Mouse (Mus musculus): ENCODE measurements at regions not wholly inside any gene's neighbourhood (a gene's known extent, or its start where the extent isn't known, plus 50 kb on each side); places are given as distances from the start of the nearest gene placed in this dataset.

- DNase-seq (ENCODE audit: low spot score in 2 of 2): no peak
Measured at GRCm38 (mm10) chr8:103261236-103261635, 475.8 kb upstream of the Cdh11 start.

DNA sequence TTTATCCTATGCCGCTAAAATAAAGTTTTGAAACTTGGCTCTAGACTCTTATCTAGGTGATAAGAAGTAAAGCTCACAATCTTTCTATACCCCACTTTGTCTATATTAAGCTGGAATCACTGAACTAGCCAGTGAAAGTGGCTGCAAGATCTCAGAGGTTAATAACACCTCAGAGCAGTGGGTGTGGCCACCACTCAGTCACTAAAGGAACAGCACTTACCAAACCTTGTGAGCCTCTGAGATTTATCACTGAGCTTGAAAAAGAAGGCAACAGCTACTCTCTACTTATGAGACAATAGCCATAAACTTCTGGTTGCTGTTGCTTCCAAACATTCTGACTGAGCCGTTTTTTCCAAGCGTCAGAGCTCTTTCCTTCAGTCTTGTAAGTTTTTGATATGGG lies 484.6 kb upstream of the Cdh11 start:
- no peak for DNase-seq (ENCODE audit: low spot score in 2 of 2)

GRCm38 (mm10) chr8:103270815-103271553 lies 485.5 kb upstream of the Cdh11 start:
- no peak for DNase-seq (ENCODE audit: low spot score in 2 of 2)

DNA sequence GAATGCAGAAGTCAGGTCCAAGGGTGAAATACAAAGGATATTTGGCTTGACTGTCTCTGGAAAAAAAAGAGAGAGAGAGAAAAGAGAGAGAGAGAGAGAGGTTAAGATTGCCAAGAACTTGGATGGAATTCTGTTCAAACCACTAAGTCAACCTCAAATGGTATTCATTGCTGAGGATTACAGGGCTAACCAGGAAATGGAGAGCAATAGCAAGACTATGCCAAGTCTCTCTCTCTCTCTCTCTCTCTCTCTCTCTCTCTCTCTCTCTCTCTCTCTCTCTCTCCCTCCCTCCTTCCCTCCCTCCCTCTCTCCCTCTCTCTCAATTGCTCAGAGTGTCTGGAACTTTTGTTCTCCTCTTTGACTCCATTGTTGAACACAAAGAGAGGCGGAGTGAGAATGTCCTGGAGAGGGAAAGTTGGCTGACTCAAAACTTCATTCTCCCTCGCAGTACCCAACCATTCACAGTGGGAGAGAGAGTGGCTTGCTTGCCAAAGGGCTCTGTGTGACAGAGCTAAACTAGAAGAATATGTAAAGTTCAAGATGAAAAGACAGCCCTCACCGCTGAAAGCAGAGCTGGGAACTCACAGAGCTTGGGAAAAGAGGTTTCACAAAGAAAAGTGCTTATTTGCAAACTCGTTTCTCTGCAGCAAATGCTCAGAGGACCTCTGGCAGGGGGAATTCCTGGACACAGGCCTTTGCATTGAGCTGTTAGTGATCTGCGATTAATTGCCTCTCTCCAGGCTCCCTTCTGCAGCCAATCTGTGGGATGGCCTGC lies 487.1 kb upstream of the Cdh11 start:
- DNase-seq (ENCODE audit: low spot score in 2 of 2): no peak

- DNase-seq (ENCODE audit: low spot score in 2 of 2): no peak
Measured at GRCm38 (mm10) chr8:103273476-103273875, 488.0 kb upstream of the Cdh11 start.

- no peak for DNase-seq (ENCODE audit: low spot score in 2 of 2)
Measured at GRCm38 (mm10) chr8:103281801-103282200, 496.4 kb upstream of the Cdh11 start.

GRCm38 (mm10) chr8:103288561-103288974 lies 503.1 kb upstream of the Cdh11 start:
- peak in 1 of 2 experiments; percentile 1 for DNase-seq (ENCODE audit: low spot score in 2 of 2)

GRCm38 (mm10) chr8:103292896-103293295 lies 507.5 kb upstream of the Cdh11 start:
- no peak for DNase-seq (ENCODE audit: low spot score in 2 of 2)

- no peak for DNase-seq (ENCODE audit: low spot score in 2 of 2)
Measured at GRCm38 (mm10) chr8:103306476-103307183, 521.2 kb upstream of the Cdh11 start.

DNA sequence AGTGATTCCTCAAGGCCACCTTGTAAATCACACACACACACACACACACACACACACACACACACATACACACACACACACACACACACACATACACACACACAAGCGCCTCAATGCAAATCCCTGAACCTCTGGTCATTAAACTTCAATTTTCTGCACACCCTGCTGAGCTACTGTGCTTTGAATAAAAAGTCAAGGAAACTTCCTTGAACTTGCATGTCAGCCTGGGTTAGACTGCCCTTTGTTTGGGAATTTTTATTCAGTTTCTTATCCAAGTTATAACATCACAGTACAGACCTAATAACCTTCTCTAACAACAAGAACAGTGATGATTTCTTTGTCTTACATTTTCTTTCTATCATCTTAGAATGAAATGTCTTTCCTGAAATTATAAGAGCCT lies 528.1 kb upstream of the Cdh11 start:
- DNase-seq (ENCODE audit: low spot score in 2 of 2): no peak

DNA sequence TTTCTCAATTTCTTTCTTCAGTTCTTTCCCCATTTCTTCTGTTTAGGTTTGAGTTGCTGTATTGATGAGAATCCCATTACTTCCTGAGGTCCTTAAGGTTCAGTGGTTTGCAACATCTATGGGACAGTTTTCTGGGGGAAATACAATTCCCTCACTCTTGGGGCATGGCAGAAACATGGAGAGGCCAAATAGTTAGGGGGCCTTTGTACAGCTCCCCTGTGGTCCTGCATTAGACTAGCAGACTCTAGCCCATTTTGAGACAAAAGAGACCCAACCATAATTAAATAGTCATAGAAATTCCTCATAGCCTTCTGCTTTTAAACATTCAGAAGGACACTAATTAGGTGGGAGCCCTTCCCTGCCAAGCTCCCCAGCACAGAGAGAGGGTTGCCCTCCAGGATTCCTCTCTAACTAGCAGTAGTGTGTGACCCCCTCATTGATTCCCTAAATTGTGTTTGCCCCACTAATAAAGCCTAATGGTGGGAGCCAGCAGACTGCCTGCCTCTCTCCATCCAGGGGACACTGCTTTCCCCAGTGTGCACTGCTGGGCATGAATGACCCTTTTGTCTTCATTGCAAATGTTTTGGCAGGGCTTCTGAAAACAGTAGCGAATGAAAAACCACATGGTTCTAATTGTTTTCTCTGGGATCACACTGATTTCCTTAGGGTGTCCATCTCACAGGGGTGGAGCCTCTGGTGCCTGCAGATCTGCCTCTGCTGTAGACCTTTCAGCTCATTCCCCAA lies 529.0 kb upstream of the Cdh11 start:
- DNase-seq (ENCODE audit: low spot score in 2 of 2): peak in 1 of 2 experiments; percentile 2

GRCm38 (mm10) chr8:103315742-103316141 lies 530.3 kb upstream of the Cdh11 start:
- DNase-seq (ENCODE audit: low spot score in 2 of 2): no peak

GRCm38 (mm10) chr8:103316691-103317091 lies 531.2 kb upstream of the Cdh11 start:
- no peak for DNase-seq (ENCODE audit: low spot score in 2 of 2)

- no peak for DNase-seq (ENCODE audit: low spot score in 2 of 2)
Measured at GRCm38 (mm10) chr8:103317149-103317725, 531.8 kb upstream of the Cdh11 start.

GRCm38 (mm10) chr8:103324016-103324665 lies 538.7 kb upstream of the Cdh11 start:
- DNase-seq (ENCODE audit: low spot score in 2 of 2): no peak

DNA sequence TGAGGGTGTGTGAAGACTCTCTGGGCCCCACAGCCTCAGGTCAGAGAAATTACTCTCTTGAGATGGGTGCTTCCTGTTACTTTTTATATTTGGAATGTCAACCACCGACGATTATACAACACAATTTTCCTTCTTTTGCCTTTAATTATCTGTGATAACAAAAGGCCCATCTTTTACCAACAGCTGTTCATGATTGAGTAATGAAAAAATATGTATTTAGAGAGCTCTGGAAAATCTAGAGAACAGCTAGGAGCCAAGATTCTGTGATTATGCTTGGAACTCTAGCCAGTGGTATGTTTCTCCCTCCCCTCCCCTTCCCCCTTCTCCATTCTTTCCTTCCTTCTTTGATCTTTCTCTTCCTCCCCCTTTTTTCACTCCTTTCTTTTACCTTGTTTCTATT lies 546.0 kb upstream of the Cdh11 start:
- DNase-seq (ENCODE audit: low spot score in 2 of 2): no peak

GRCm38 (mm10) chr8:103337314-103337713 lies 551.9 kb upstream of the Cdh11 start:
- no peak for DNase-seq (ENCODE audit: low spot score in 2 of 2)

- DNase-seq (ENCODE audit: low spot score in 2 of 2): no peak
Measured at GRCm38 (mm10) chr8:103339042-103339441, 553.6 kb upstream of the Cdh11 start.

- DNase-seq (ENCODE audit: low spot score in 2 of 2): no peak
Measured at GRCm38 (mm10) chr8:103339951-103340350, 554.5 kb upstream of the Cdh11 start.

GRCm38 (mm10) chr8:103343891-103344290 lies 558.4 kb upstream of the Cdh11 start:
- peak in 1 of 2 experiments; percentile 3 for DNase-seq (ENCODE audit: low spot score in 2 of 2)
